Mouse (Mus musculus) neural tube, embryonic 13.5 days (tissue): ENCODE data around the gene Tmem178b. TPM values are rescaled to one million over a fixed set of nuclear protein-coding genes. Genes with fewer than 3 reads are reported as not detected.

Experiments used
- ATAC-seq: fragments of 200-750 bp; cut with Nextera tagmentation; 2 replicates; pipeline ENCODE4 v1.8.0; 2017; ENCODE audit warnings: low read depth, mild to moderate bottlenecking, moderate TSS enrichment, moderate library complexity
- H3K27ac ChIP-seq: fragments of 300-500 bp; sonication (generic); replicated peaks from 2 replicates; pipeline ENCODE4 v1.5.1; 2015; ENCODE audit warnings: moderate library complexity, mild to moderate bottlenecking, inconsistent platforms
- H3K27me3 ChIP-seq: fragments of 300-500 bp; sonication (generic); 2 replicates; pipeline ENCODE4 v1.6.1; 2015; ENCODE audit warnings: mild to moderate bottlenecking, inconsistent platforms
- H3K36me3 ChIP-seq: fragments of 300-500 bp; sonication (generic); 2 replicates; pipeline ENCODE4 v1.6.1; 2015; ENCODE audit warnings: mild to moderate bottlenecking, inconsistent platforms
- H3K4me1 ChIP-seq: fragments of 300-500 bp; sonication (generic); replicated peaks from 2 replicates; pipeline ENCODE4 v1.6.1; 2015; ENCODE audit warnings: inconsistent platforms
- H3K4me2 ChIP-seq: fragments of 300-500 bp; sonication (generic); 2 replicates; pipeline ENCODE4 v1.6.1; 2015; ENCODE audit warnings: inconsistent platforms, mild to moderate bottlenecking, moderate library complexity
- H3K4me3 ChIP-seq: fragments of 300-500 bp; sonication (generic); 2 replicates; pipeline ENCODE4 v1.5.1; 2015; ENCODE audit warnings: mild to moderate bottlenecking, inconsistent platforms
- H3K9ac ChIP-seq: fragments of 300-500 bp; sonication (generic); 2 replicates; pipeline ENCODE4 v1.6.1; 2015; ENCODE audit warnings: moderate library complexity, mild to moderate bottlenecking, inconsistent platforms
- H3K9me3 ChIP-seq: fragments of 300-500 bp; sonication (generic); 2 replicates; pipeline ENCODE4 v1.6.1; 2016; ENCODE audit warnings: inconsistent platforms
- WGBS: fragments of 180-500 bp; shearing (Covaris S2); methylation state at CpG from one replicate; pipeline ENCODE4 v1.1.7; 2015; 5-methylcytosine and 5-hydroxymethylcytosine counted together
- polyA plus RNA-seq: library from polyadenylated mRNA; unstranded; fragments of >200 nt; fragmentation: Nextera tagmentation; extraction: Ambion mirVana; gene quantifications from 2 replicates; pipeline ENCODE4 v1.2.1, GENCODE M21; 2015

Gene Tmem178b
- polyA plus RNA-seq, 1 experiment from 2014 or later: 26.7 TPM

DNA sequence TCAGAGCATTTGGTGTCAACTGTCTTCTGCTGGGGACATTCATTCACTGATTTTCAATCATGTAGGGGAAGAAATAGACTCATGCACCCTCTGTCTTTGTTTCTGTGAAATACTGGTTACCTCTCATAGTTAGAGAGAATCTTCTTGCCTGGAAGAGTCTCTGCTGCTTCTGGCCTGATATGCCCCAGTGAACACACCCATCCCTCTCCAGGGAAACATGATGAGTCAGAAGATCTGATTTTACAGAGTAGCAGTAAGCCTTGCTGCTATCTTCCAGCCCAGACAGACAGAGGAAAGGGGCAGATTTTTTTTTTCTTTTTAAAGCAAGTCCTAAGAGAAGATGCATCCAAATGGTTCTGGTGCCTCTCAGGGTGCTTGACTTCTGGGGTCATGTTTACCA, 376.9 kb downstream of the Tmem178b start:
- no peaks in the 10 kb centered on the region for H3K9me3 ChIP-seq
- no peak overlapping the region for H3K9ac ChIP-seq
- H3K27ac ChIP-seq: no peak overlapping the region
- no peak overlapping the region for H3K4me3 ChIP-seq
- H3K27me3 ChIP-seq: no peaks in the 10 kb centered on the region
- no peak overlapping the region for H3K4me2 ChIP-seq
- 0 out of 2 replicates have a peak, but pooled peaks cover 4% of the 10 kb centered on the region for H3K4me1 ChIP-seq
- ATAC-seq: no peak
- peaks cover 6% of the 10 kb centered on the region for H3K36me3 ChIP-seq

GRCm38 (mm10) chr6:40263687-40264086, 390.6 kb downstream of the Tmem178b start:
- 90% methylated on average over 1 of the region's 1 CpGs for WGBS
- ATAC-seq: no peak

GRCm38 (mm10) chr6:40300707-40301106, 427.6 kb downstream of the Tmem178b start:
- no peaks in the 10 kb centered on the region for H3K9me3 ChIP-seq
- no peak overlapping the region for H3K27ac ChIP-seq
- H3K4me2 ChIP-seq: no peak overlapping the region
- 82% methylated on average over 5 of the region's 5 CpGs for WGBS
- H3K36me3 ChIP-seq: no peaks in the 10 kb centered on the region
- H3K4me3 ChIP-seq: no peak overlapping the region
- no peaks in the 10 kb centered on the region for H3K4me1 ChIP-seq
- H3K27me3 ChIP-seq: no peaks in the 10 kb centered on the region
- H3K9ac ChIP-seq: no peak overlapping the region
- ATAC-seq: no peak

More at GRCm38 (mm10) chr6:40263687-40264086, 390.6 kb downstream of the Tmem178b start:
- Histone ChIP-seq H3K9ac (no peak overlapping the region), H3K4me2 (no peak overlapping the region), H3K36me3 (no peaks in the 10 kb centered on the region), H3K9me3 (no peaks in the 10 kb centered on the region), H3K27me3 (no peaks in the 10 kb centered on the region), H3K27ac (no peak overlapping the region), H3K4me3 (no peak overlapping the region), H3K4me1 (no peaks in the 10 kb centered on the region)

- Histone ChIP-seq H3K9ac (no peak overlapping the region), H3K4me2 (no peak overlapping the region), H3K9me3 (no peaks in the 10 kb centered on the region), H3K36me3 (no peaks in the 10 kb centered on the region), H3K4me1 (no peaks in the 10 kb centered on the region), H3K27ac (no peak overlapping the region), H3K27me3 (no peaks in the 10 kb centered on the region), H3K4me3 (no peak overlapping the region)
- 20% methylated on average over 6 of the region's 6 CpGs for WGBS
- ATAC-seq: peak; percentile 72; the same call in 1 of the 2 replicates
Measured at GRCm38 (mm10) chr6:40303379-40303778, 430.3 kb downstream of the Tmem178b start.

Other genes with a start within 250 kb of the Tmem178b start
- gene Braf, start 147.8 kb upstream of the Tmem178b start, polyA plus RNA-seq: 24.9 and 25.3 TPM in 2 replicates
- gene Mrps33, start 62.3 kb upstream of the Tmem178b start, polyA plus RNA-seq: 196 and 215 TPM in 2 replicates